Mouse (Mus musculus): ENCODE data around the gene Ntm. TPM values are rescaled to one million over a fixed set of nuclear protein-coding genes. Genes with fewer than 3 reads are reported as not detected.

The Ntm gene
- polyA plus RNA-seq, 2 experiments, result 23.9 to 32.4 TPM

DNA sequence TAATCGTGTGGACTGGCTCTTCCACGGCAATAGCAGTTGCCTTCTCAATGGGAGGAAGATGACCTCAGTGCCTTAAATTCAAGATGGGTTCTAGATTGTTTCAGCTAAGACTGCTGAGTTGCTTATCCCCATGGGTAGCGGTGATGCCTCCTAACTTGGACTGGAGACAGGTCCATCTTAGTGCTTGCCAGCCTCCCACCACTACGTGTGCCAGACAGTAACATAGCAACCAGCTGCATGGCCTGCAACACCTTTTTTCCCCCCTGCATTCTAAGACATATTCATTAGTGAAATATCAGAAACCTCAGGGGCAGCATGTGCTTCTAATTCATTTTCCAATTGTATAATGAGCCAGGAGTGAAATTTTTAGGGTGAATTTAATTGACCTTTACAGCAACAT, 498.2 kb downstream of the Ntm start:
- DNase-seq (ENCODE audit: low spot score), result no peak
- Histone ChIP-seq H3K36me3 (ENCODE audit: control insufficient read depth, insufficient read depth, low read length) (no peaks in the 10 kb centered on the region), H3K4me3 (replicated peaks; ENCODE audit: low read length) (no peak overlapping the region), H3K4me2 (replicated peaks; ENCODE audit: low read depth, low read length, severe bottlenecking) (no peak overlapping the region), H3K9me3 (ENCODE audit: control insufficient read depth, low read length) (no peaks in the 10 kb centered on the region), H3K27ac (replicated peaks; ENCODE audit: low read depth, low read length) (no peak overlapping the region), H3K9ac (ENCODE audit: low read depth, low read length, severe bottlenecking) (no peak overlapping the region), H3K4me1 (ENCODE audit: control insufficient read depth, insufficient read depth, low read length) (no peaks in the 10 kb centered on the region), H3K27me3 (ENCODE audit: control insufficient read depth, insufficient read depth, low read length) (no peaks in the 10 kb centered on the region)
- no peak for TF ChIP-seq POLR2A (IDR thresholded peaks at IDR 0.05; ENCODE audit: borderline replicate concordance, extremely low read depth, insufficient read depth, insufficient read length)
- ATAC-seq (ENCODE audit: low FRiP score, low read depth), result no peak
- 62% methylated on average over 4 of the region's 4 CpGs for WGBS

DNA sequence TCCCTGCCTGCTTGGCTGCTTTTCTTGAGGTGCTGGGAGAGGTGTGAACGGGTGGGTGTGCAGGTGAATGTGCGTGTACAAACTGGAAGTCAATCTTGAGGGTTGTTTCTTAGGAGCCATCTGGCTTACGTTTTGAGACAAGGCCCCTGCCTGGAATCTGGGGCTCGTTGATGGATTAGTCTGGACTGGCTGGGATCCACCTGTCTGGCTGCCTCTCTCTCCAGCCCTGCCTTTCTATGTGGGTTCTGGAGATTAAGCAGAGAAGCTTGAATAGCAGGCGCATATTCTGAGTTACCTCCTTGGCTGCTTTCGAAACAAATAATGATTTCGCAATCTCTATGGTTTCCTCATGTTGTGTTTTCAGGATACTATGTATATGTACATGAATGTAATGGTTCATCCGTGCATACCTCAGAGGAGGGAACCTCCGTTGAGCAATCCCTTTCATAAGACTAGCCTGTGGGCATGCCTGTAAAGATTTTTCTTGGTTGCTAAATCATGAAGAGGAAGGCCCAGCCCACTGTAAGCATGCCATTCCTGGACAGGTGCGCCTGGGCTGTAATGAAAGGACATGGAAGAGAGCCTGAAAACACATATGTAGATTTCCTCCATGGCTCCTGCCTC, 499.9 kb downstream of the Ntm start:
- Histone ChIP-seq H3K36me3 (ENCODE audit: control insufficient read depth, insufficient read depth, low read length) (no peaks in the 10 kb centered on the region), H3K9ac (ENCODE audit: low read depth, low read length, severe bottlenecking) (no peak overlapping the region), H3K4me2 (replicated peaks; ENCODE audit: low read depth, low read length, severe bottlenecking) (no peak overlapping the region), H3K27ac (replicated peaks; ENCODE audit: low read depth, low read length) (no peak overlapping the region), H3K27me3 (ENCODE audit: control insufficient read depth, insufficient read depth, low read length) (no peaks in the 10 kb centered on the region), H3K9me3 (ENCODE audit: control insufficient read depth, low read length) (no peaks in the 10 kb centered on the region), H3K4me3 (replicated peaks; ENCODE audit: low read length) (no peak overlapping the region), H3K4me1 (ENCODE audit: control insufficient read depth, insufficient read depth, low read length) (0 out of 2 replicates have a peak, but pooled peaks cover under 1% of the 10 kb centered on the region)
- 65% methylated on average over 10 of the region's 10 CpGs for WGBS
- no peak for TF ChIP-seq POLR2A (IDR thresholded peaks at IDR 0.05; ENCODE audit: borderline replicate concordance, extremely low read depth, insufficient read depth, insufficient read length)
- DNase-seq (ENCODE audit: low spot score), result peak; percentile 18
- no peak for ATAC-seq (ENCODE audit: low FRiP score, low read depth)

DNA sequence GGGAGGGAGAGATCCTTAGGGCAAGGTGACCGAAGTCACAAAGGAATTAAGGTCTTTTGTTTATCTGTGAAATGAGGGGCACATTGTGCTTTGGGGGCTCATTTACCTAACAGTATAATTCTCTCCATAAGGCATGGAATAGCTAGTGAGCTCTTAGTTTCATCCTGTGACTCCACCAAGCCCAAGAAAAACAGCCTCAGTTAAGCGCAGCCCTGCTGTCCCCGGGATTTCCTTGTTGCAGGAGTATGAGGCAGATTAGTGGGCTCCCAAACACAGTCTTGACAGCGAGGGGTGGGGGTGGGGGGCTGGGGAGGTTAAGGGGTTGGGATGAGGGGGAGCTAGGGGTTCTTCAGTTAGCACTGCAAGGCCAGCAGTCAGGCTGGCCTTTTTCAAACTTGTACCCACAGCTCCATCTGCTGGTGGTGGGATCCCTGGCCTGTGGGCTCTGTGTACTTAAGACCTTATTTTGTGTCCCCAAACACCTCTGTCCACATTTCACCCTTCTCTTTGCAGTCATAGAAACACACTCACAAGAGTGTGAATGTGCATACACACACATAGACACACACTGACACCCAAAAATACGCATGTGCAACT, 504.9 kb downstream of the Ntm start:
- Histone ChIP-seq H3K4me1 (ENCODE audit: control insufficient read depth, insufficient read depth, low read length) (0 out of 2 replicates have a peak, but pooled peaks cover 3% of the 10 kb centered on the region), H3K36me3 (ENCODE audit: control insufficient read depth, insufficient read depth, low read length) (no peaks in the 10 kb centered on the region), H3K27me3 (ENCODE audit: control insufficient read depth, insufficient read depth, low read length) (no peaks in the 10 kb centered on the region), H3K4me3 (replicated peaks; ENCODE audit: low read length) (no peak overlapping the region), H3K27ac (replicated peaks; ENCODE audit: low read depth, low read length) (no peak overlapping the region), H3K9ac (ENCODE audit: low read depth, low read length, severe bottlenecking) (no peak overlapping the region), H3K9me3 (ENCODE audit: control insufficient read depth, low read length) (no peaks in the 10 kb centered on the region), H3K4me2 (replicated peaks; ENCODE audit: low read depth, low read length, severe bottlenecking) (no peak overlapping the region)
- ATAC-seq (ENCODE audit: low FRiP score, low read depth) (peak; percentile 68; the same call in 1 of the 2 replicates), DNase-seq (ENCODE audit: low spot score) (peak; percentile 80)
- no peak for TF ChIP-seq POLR2A (IDR thresholded peaks at IDR 0.05; ENCODE audit: borderline replicate concordance, extremely low read depth, insufficient read depth, insufficient read length)
- WGBS, result 9% methylated on average over 5 of the region's 5 CpGs

DNA sequence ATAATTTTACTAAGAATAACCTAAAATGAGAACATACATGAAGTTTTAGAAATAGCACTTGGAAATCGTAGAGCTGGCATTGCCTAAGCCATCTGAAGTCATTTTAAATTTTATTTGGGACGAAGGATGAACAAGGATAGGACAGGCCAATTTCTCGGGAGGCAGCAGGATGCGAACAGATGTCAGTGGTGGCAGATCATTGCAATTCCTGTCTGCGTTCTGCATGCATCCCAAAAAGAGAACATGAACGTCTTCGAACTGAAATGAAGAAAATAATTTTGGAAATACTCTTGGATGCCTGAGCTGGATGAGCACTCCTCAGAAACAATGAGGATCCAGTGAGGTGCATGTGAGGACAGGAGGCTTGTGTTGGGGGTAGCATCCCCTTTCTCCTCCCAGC, 506.9 kb downstream of the Ntm start:
- 0 out of 2 replicates have a peak, but pooled peaks cover 3% of the 10 kb centered on the region for H3K4me1 ChIP-seq (ENCODE audit: control insufficient read depth, insufficient read depth, low read length)
- H3K27me3 ChIP-seq (ENCODE audit: control insufficient read depth, insufficient read depth, low read length), result no peaks in the 10 kb centered on the region
- no peaks in the 10 kb centered on the region for H3K36me3 ChIP-seq (ENCODE audit: control insufficient read depth, insufficient read depth, low read length)
- H3K27ac ChIP-seq (replicated peaks; ENCODE audit: low read depth, low read length), result no peak overlapping the region
- 83% methylated on average over 7 of the region's 7 CpGs for WGBS
- ATAC-seq (ENCODE audit: low FRiP score, low read depth) (no peak), DNase-seq (ENCODE audit: low spot score) (no peak)
- H3K9me3 ChIP-seq (ENCODE audit: control insufficient read depth, low read length), result no peaks in the 10 kb centered on the region
- H3K9ac ChIP-seq (ENCODE audit: low read depth, low read length, severe bottlenecking), result no peak overlapping the region
- no peak for TF ChIP-seq POLR2A (IDR thresholded peaks at IDR 0.05; ENCODE audit: borderline replicate concordance, extremely low read depth, insufficient read depth, insufficient read length)
- no peak overlapping the region for H3K4me2 ChIP-seq (replicated peaks; ENCODE audit: low read depth, low read length, severe bottlenecking)
- no peak overlapping the region for H3K4me3 ChIP-seq (replicated peaks; ENCODE audit: low read length)

DNA sequence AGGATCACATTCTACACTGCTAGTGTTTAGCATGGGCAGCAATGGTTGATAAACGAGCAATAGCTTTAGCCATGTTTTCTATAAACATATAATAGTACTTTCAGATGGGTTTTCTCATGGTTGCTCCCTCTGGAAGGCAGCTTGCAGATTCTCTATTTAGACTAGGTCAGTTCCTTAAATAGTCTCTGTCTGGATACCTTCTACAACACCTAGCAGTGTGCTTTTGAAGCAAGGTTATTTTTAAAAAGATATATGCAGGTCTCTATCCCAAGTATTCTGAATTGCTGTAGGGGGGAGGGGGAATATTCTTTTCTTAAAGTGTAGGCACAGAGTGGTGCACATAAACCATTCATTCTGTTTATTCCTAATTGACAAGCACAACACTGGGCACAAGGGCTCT, 511.7 kb downstream of the Ntm start:
- TF ChIP-seq POLR2A (IDR thresholded peaks at IDR 0.05; ENCODE audit: borderline replicate concordance, extremely low read depth, insufficient read depth, insufficient read length), result no peak
- DNase-seq (ENCODE audit: low spot score), result no peak
- H3K27me3 ChIP-seq (ENCODE audit: control insufficient read depth, insufficient read depth, low read length), result no peaks in the 10 kb centered on the region
- no peaks in the 10 kb centered on the region for H3K4me1 ChIP-seq (ENCODE audit: control insufficient read depth, insufficient read depth, low read length)
- no peak for ATAC-seq (ENCODE audit: low FRiP score, low read depth)
- no peak overlapping the region for H3K9ac ChIP-seq (ENCODE audit: low read depth, low read length, severe bottlenecking)
- no peaks in the 10 kb centered on the region for H3K36me3 ChIP-seq (ENCODE audit: control insufficient read depth, insufficient read depth, low read length)
- WGBS, result 61% methylated on average over 1 of the region's 1 CpGs
- H3K27ac ChIP-seq (replicated peaks; ENCODE audit: low read depth, low read length), result no peak overlapping the region
- H3K4me3 ChIP-seq (replicated peaks; ENCODE audit: low read length), result no peak overlapping the region
- no peak overlapping the region for H3K4me2 ChIP-seq (replicated peaks; ENCODE audit: low read depth, low read length, severe bottlenecking)
- no peaks in the 10 kb centered on the region for H3K9me3 ChIP-seq (ENCODE audit: control insufficient read depth, low read length)
